Mouse (Mus musculus) ovary, postnatal 36 days (tissue): ENCODE measurements around the gene Spata33.
"Not testable (repeated sequence)": the region's sequence is repeated elsewhere in the genome, so short reads cannot be mapped to it uniquely, and the experiment has no call there.

Source experiments
- DNase-seq: peaks from one replicate; pipeline ENCODE4 v3.0.0; 2022; ENCODE audit warnings: low spot score, mixed read lengths

Gene Spata33

GRCm38 (mm10) chr8:123212321-123213117 lies at the start of gene Spata33, which contains the start of gene Chmp1a:
Gene Spata33 (plus strand): TSS chr8:123212832.
Gene Chmp1a (minus strand): TSS chr8:123212763.
- DNase-seq = peak; percentile 93

DNA sequence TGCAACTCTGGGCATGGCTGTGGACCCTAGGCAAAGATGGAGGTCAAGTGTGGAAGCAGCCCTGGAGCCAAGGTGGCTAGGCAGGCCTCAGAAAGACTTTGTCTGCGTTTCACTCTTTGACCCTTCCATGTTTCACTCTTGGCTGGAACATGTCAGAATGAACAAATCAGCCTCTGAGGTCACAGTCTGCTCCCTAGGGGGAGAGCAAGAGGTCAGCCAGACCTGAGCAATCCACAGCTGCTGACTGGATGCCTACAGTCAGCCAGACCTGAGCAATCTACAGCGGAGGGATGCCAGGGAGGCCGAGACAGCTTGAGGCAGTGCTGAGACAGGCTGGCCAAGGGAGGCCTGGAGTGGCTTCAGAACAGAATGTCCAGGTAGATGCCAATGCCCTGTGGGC lies 31.2 kb upstream of the Spata33 start:
- peak; percentile 30 for DNase-seq

- DNase-seq = peak; percentile 31
These were observed 26.8 kb upstream of the Spata33 start, which contains the start of gene Dpep1 for GRCm38 (mm10) chr8:123185566-123186409. Gene Dpep1 (plus strand): TSS chr8:123186242.

DNA sequence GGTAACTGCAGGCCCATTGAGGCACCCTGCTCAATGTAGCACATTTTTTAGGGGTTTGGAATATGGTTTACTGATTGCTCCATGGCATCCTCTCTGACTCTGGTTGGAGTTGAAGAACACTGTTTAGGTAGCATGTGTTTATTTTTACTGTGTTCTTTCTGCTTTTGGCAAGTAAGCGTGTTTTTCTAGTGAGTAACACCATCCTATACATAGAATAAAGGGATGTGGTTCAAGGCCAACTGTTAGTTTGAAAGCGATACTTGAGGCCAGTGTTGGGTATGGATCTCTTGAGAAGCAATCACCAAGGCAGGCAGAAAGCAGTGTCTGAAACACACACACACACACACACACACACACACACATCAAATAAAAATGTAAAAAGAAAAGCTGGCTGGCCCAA lies 24.6 kb upstream of the Spata33 start:
- DNase-seq = no peak

DNA sequence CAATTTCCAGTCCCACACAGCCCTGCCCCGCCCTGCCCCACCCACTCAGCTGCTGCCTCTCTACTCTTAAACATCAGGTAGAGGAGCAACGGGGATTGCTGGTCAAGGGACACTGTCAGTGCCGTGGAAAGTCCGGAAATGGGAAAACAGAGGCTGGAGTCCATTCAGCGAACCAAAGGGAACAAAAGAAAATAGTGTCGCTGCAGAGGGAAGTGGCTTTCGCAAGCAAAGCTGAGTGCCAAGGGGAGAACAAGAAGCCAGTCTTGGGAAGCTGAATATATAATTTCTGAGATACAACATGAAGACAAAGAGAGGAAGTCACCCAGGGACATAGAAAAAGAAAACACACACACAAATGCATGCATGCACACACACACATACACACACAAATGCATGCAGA lies 23.8 kb upstream of the Spata33 start:
- DNase-seq = no peak

GRCm38 (mm10) chr8:123190678-123191077 lies 22.0 kb upstream of the Spata33 start:
- peak; percentile 81 for DNase-seq

DNA sequence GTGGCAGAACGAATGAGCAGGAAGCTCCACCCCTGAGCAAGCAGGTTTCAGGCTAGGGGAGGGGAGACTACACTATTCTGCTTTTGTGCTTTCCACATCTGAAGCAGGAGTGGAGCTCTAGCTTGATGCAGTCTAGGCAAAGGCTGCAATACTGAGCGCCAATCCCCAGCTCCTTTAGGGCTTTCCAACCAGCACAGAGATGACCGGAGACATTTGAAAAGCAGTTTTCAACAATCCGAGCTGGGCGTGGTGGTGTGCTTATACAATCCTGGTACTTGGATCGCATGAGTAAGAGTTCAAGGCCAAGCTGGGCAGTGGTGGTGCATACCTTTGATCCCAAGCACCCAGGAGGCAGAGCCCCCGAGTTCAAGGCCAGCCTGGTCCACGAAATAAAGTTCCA lies 20.7 kb upstream of the Spata33 start:
- no peak for DNase-seq

GRCm38 (mm10) chr8:123193771-123194170 lies 18.9 kb upstream of the Spata33 start:
- DNase-seq = no peak

DNA sequence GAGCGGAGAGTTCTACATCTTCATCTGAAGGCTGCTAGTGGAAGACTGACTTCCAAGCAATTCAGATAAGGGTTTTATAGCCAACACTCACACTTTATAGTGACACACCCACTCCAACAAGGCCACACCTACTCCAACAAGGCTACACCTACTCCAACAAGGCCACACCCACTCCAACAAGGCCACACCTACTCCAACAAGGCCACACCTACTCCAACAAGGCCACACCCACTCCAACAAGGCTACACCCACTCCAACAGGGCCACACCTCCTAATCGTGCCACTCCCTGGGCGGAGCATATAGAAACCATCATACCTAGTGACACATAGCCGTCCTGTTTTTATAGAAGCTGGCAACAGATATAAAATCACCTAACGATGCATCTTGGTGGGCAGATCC lies 15.6 kb upstream of the Spata33 start:
- not testable (repeated sequence) for DNase-seq

DNA sequence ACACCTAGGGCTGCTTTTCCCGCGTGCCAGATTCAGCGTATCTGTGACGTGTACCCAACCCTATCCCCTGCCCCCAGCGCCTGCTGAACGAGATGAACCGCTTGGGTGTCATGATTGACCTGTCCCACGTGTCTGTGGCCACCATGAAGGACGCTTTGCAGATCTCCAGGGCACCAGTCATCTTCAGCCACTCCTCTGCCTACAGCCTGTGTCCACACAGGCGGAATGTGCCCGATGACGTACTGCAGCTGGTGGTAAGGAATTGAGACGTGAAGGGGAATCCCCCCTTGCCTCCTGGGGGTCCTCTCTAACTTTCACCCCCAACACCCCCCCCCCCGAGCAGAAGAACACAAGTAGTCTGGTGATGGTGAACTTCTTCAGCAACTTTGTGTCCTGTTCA lies 12.8 kb upstream of the Spata33 start:
- DNase-seq = no peak

DNA sequence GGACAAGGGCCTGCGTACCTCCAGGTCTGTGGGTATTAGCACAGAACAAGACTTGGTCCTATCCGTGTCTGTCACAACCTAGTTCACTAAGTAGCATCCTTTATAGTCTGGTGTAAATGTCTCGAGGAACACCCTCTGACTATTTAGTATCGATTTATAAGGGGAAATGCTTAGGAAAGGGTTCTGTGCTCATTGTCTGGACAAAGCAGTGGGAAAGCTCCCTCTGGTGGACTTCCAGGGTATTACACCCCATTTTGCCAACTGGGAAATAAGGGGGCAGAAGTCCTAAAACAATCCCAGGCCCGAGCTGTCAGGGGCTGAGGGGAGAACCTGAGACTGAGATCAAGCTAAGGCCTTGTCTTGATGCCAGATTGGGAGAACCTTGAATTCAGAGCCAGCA lies 10.3 kb upstream of the Spata33 start:
- peak; percentile 46 for DNase-seq

DNA sequence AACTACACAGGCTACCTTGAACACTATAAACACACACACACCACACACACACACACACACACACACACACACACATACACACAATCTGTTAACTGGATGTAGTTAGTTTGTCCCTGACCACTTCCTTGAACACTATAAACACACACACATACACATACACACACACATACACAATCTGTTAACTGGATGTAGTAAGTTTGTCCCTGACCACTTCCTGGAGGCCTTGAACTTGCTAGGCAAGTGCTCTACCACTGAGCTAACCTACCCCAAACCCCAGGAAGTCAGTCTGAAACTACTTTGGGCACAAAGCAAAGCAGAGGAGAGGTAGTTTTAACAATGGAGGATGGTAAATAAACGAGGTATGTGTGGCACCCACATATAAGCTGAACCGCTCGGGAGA lies 9.1 kb upstream of the Spata33 start:
- no peak for DNase-seq

GRCm38 (mm10) chr8:123211876-123212275 lies 756 bp upstream of the Spata33 start:
- DNase-seq = no peak

GRCm38 (mm10) chr8:123213118-123213772 lies 613 bp downstream of the Spata33 start:
- DNase-seq = no peak

- DNase-seq = no peak
These were observed 2.8 kb downstream of the Spata33 start for GRCm38 (mm10) chr8:123215430-123215829.

GRCm38 (mm10) chr8:123220917-123221316 lies 8.3 kb downstream of the Spata33 start:
- DNase-seq = no peak

DNA sequence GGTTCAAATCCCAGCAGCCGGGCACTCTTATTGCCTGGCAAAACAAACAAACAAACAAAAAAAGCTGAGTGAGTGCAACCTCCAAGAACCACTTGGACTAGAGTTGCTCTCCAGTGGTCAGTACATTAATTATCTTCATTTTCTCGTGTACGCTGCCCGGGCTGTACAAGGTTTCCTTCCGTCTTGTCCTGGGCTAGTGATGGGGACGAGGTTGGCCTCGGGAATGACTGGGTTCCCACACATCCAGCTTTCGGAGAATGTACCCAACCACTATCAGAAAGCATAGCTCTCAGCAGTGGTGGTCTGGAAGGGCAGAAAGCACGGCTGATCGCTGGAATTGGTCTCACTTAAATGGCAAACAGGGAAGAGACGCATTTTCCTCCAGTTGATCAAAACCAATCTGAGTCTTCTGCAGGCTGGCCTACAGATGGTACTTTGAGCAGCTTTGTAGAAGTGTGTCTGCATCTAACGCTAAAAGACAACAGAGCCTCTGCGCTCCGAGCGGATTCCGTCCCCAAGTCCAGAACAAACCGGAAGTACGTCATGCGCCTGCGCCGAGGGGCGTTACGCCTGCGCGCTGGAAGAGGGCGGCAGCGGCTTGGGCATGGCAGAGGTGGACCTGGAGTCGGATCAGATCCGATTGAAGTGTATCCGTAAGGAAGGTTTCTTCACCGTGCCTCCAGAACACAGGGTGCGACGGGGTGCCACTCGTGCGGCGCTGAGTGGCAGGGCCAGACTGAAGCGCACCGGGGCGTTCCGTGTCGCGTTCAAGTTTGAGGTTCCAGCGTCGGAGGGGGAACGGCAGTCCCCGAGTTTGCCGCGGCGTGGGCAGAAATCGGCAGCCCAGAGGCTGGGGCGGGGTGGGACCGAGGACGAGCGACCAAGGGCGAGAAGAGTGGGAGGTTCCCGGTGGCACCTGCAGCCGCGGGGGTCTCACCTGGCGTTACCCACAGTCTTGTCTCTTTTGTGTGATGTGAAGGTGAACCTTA lies 11.9 kb downstream of the Spata33 start, which contains the start of gene Cdk10:
Gene Cdk10, plus strand, starts transcription at position 565 of the 989 bp plus-strand sequence.
- DNase-seq = peak; percentile 92

GRCm38 (mm10) chr8:123228416-123228815 lies 15.8 kb downstream of the Spata33 start:
- DNase-seq = no peak

GRCm38 (mm10) chr8:123230326-123230725 lies 17.7 kb downstream of the Spata33 start:
- DNase-seq = not testable (repeated sequence)

- no peak for DNase-seq
These were observed 19.1 kb downstream of the Spata33 start for GRCm38 (mm10) chr8:123231742-123232141.

GRCm38 (mm10) chr8:123232553-123232952 lies 19.9 kb downstream of the Spata33 start:
- DNase-seq = no peak
